Mouse (Mus musculus) hindlimb bud, embryonic 11.5 days (tissue): ENCODE results near the gene Rad9a.

ENCODE experiments used
- DNase-seq: peaks from one replicate; pipeline ENCODE4 v3.0.0-alpha.2; 2012; ENCODE audit warnings: low read depth, low spot score; ENCODE audit errors: extremely low spot score

Rad9a gene

GRCm38 (mm10) chr19:4148819-4149218 is 52.6 kb downstream of the Rad9a start:
- DNase-seq = no peak

GRCm38 (mm10) chr19:4148491-4148806 is 53.0 kb downstream of the Rad9a start, which contains the start of gene Coro1b:
Gene Coro1b (plus strand): TSS chr19:4148619.
- peak; percentile 54 for DNase-seq

DNA sequence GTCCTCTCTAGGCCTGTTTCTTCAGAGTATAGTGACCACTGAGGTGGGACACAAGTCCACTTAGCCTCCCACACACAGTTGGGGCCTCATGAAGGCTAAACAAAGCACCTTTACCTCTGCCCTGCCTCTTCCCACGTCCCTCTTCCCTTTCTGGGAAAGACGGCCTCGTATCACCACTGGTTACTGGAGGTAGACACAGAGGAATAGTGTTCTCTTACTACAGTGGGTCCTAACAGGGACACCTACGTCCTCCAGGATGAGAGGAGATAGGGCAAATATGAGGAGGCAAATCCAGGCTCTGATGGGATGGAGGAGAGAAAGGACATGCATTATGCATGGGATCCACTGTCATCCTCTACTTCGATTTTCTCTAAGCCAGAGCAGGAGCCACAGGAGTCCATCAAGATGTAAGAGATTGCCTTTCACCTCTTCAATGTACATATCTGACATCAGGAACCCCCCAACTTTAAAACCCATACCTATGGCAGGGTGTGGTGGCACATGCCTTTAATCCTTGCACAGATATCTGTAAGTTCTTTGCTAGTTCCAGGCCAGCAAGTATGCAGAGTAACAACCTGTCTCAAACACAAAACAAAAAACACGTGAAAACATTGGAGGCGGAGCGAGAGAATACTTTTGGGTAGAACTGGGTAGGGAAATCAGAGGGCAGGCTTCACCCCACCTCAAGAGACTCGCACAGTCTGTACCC is 53.5 kb downstream of the Rad9a start:
- no peak for DNase-seq

DNA sequence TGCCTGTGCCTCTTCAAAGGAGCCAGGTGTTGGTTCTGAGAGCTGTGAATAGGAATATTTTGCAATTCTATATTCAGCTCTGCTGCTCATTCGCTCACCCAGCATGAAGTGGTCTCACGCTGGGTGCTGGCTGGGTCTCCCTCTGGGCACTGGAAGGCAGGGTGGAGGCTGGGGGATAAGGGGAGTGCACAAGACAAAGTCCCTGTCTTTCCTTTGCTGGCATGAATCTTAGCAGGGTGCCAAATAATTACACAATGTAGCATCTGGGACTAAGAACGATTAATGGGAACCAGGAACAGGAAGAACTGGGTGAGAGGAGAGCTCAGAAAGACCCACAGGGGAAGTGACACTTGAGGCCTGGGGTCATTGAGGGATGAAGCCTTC is 54.4 kb downstream of the Rad9a start:
- no peak for DNase-seq

GRCm38 (mm10) chr19:4146366-4147021 is 55.0 kb downstream of the Rad9a start:
- no peak for DNase-seq

- no peak for DNase-seq
Observed at GRCm38 (mm10) chr19:4145936-4146335, 55.5 kb downstream of the Rad9a start.
